Mouse (Mus musculus) cortical plate, adult 2 months (tissue): ENCODE measurements at regions not wholly inside any gene's neighbourhood (a gene's known extent, or its start where the extent isn't known, plus 50 kb on each side); places are given as distances from the start of the nearest gene placed in this dataset.

ENCODE experiments used
- H3K27ac ChIP-seq: fragments of 200-500 bp; 2 replicates; pipeline ENCODE4 v1.5.1; 2012; ENCODE audit warnings: low read length, control low read depth, inconsistent platforms; ENCODE audit not compliant: insufficient read depth
- H3K4me1 ChIP-seq: fragments of 200-500 bp; 2 replicates; pipeline ENCODE4 v1.6.1; 2011; ENCODE audit warnings: low read length; ENCODE audit not compliant: control insufficient read depth, insufficient read depth
- H3K4me3 ChIP-seq: fragments of 200-500 bp; 2 replicates; pipeline ENCODE4 v1.5.1; 2011; ENCODE audit warnings: mild to moderate bottlenecking, low read length, control low read depth; ENCODE audit not compliant: insufficient read depth
- CTCF ChIP-seq: fragments of 200-500 bp; IDR thresholded peaks from 2 replicates; pipeline ENCODE4 v1.5.1; 2011; ENCODE audit warnings: mild to moderate bottlenecking, control low read depth, low read length; ENCODE audit not compliant: insufficient read depth; ENCODE audit errors: extremely low read depth
- POLR2A ChIP-seq: fragments of 200-500 bp; IDR thresholded peaks from 2 replicates; pipeline ENCODE4 v1.6.1; 2011; ENCODE audit warnings: mild to moderate bottlenecking, low read length, control low read depth; ENCODE audit not compliant: insufficient read depth; ENCODE audit errors: extremely low read depth

DNA sequence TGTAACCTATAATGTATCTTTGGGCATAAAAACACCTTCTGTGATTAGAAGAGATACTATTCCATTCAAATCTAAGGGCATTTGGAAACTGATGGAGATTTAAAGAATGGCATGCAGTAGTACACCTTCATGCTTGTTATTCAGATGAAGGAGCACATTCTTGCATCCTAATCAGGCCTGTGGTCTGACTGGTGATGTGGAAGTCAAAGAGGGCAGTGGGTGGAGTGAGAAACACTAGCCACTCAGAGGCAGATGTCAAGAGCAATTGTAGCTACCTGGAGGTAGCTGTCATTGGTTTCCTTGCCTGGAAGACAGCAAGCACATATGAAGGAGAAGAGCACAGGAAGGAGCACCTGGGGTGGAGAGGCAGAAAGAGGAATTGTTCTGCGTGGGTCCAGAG, 171.0 kb upstream of the Shisa6 start:
- TF ChIP-seq POLR2A (no peak), CTCF (no peak)
- Histone ChIP-seq H3K4me1 (no peaks in the 10 kb centered on the region), H3K27ac (no peak overlapping the region), H3K4me3 (no peak overlapping the region)

DNA sequence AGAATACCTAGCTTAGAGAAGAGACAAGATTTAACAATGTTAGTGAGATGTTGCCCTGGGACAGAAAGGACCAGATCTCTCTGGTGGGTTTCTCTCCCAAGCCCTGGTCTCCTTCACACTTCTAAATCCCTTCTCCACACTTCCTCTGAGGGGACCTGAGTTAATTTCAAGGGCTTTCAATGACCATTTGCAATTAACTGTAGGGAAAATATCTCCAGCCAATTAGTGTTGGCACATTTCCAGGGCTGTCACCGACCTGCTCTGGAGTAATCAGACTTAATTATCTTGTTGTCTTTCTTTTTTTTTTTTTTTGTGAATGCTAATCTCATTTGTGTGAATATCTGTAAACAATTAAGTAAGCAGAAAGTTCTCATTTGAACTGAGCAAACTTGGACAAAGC, 166.3 kb upstream of the Pirt start:
- Histone ChIP-seq H3K27ac (no peak overlapping the region), H3K4me1 (no peaks in the 10 kb centered on the region), H3K4me3 (no peak overlapping the region)
- TF ChIP-seq CTCF (no peak), POLR2A (no peak)

DNA sequence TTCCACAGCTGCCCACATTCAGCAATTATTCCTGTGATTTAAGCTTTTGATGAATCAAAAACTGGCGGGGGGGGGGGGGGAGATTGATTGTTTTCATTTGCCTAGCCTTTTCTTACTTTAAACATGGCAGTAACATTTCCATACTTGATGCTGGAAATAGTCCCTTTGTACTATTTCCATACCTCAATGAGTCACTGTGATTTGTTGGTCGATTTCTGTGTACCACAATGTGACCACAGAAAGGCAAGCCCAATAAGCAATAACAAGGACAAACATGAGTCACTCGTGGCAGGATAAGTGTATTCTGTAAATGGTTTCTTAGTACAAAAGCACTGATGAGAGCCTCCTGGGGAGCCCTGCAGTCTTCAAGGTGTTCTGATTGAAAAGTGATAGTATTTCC, 121.8 kb upstream of the Pirt start:
- TF ChIP-seq POLR2A (no peak), CTCF (no peak)
- Histone ChIP-seq H3K27ac (no peak overlapping the region), H3K4me1 (no peaks in the 10 kb centered on the region), H3K4me3 (no peak overlapping the region)

DNA sequence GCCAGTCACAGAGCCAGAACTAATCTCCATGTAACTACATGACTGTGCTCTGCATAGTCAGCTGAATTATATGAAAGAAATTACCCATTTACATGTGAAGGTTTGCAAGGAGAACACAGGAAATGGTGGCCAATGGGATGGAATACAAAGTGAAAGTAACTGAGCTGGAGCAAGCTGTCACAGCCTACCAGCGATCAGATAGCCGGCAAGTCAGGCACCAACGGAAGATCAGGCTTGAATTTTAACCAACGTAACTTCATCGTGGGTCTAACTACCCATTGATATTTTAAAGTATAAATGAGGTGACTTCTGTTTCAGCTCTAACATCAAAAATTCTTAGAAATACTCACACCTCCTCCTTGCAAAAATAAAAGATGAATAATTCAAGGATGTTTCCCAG, 104.9 kb upstream of the Pirt start:
- no peak for TF ChIP-seq POLR2A
- no peak for TF ChIP-seq CTCF
- no peak overlapping the region for H3K4me3 ChIP-seq
- no peaks in the 10 kb centered on the region for H3K4me1 ChIP-seq
- no peak overlapping the region for H3K27ac ChIP-seq

DNA sequence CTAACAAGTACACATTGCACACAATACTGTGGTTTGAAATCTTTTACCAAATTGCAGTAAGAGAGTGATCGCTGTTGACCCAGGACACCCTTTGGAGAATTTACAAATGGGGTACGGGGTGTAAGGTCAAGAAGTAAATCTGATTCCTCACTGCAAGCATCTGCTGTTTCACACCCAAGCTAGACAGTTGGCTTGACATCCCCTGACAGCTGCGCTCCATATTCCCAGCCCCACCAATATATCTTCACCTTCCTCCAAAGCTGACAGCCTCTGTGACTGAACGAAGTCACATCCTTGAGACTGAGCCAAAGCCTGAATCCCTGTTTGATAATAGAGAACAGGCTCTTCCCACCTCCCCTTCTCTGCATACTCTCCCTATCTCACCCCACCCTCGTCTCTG, 98.5 kb upstream of the Pirt start:
- TF ChIP-seq POLR2A (no peak), CTCF (no peak)
- H3K27ac ChIP-seq: no peak overlapping the region
- no peaks in the 10 kb centered on the region for H3K4me1 ChIP-seq
- H3K4me3 ChIP-seq: no peak overlapping the region

DNA sequence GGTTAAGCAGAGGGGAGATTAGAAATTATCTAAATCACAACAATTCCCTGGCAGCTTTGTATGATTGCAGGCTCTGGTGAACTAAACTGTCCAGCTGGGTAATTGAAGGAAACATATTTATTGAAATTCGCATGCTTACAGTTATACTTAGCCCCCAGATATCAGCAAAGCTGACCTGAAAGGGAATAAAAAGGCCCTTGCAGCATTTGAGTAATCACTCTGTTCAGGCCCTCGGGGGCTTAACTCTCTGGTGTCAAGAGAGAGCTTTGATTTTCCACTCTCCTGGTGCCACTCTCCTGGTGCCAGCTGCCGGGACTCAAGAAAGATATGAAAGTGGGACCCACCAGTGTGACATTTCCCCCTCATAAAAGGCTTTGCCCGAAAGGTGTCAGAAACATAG, 98.0 kb upstream of the Pirt start:
- Histone ChIP-seq H3K4me1 (no peaks in the 10 kb centered on the region), H3K4me3 (no peak overlapping the region), H3K27ac (no peak overlapping the region)
- TF ChIP-seq POLR2A (no peak), CTCF (no peak)

DNA sequence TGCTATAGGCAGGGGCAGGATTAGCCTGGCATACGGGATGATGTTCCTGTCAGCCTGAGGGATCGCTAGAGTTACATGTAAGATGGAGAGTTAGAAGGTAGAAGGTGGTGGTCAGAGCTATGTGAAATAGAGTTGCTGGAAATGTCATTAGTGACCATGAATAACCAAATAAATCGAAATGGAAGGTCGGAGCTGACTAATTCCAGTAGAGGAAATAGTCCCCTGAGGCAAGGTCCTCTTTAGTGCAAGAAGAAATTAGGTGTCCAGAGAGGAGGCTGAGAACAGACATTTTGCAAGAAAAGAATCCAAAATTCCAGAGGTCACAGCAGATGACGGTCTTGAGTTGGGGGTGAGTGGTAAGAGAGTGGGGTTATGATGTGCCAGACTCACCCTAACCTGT, 75.9 kb upstream of the Pirt start:
- Histone ChIP-seq H3K4me3 (no peak overlapping the region), H3K27ac (no peak overlapping the region), H3K4me1 (no peaks in the 10 kb centered on the region)
- TF ChIP-seq POLR2A (no peak), CTCF (no peak)

DNA sequence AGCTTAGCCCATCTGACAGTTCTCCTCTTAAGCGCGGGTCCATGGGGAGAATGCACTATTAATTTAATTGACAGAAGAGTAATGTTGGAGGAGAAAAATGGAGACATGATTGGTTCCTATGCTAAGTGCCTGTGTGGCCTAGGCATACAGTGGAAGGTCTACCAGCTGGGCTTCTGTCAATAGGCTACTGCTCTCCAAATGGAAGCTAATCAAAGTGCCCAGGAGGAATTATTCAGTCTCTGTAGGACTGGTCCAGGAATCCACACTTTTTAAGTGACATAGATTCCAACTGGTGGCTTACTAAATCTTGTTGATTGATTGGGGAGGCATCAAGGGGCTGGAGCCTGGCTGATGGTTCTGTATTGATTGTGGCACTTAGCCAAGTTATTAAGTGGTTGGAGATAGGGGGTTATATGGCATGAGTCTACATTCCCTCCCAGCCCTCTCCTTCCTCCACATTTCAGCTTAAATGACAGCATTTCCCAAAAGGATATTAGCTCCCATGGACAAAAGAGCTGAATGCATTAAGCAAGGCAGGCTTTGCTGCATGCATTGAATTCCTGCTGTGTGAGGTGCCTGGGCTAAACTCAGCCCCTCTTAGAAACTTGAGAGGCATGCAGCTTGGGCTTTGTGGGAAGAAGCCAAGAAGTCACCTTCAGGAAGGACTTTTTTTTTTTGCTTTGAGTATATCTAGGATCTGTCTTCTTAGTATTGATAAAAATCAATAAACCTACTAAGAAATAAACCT, 75.0 kb upstream of the Pirt start:
- H3K4me3 ChIP-seq: no peak overlapping the region
- H3K27ac ChIP-seq: no peak overlapping the region
- TF ChIP-seq CTCF: no peak
- no peak for TF ChIP-seq POLR2A
- H3K4me1 ChIP-seq: no peaks in the 10 kb centered on the region

DNA sequence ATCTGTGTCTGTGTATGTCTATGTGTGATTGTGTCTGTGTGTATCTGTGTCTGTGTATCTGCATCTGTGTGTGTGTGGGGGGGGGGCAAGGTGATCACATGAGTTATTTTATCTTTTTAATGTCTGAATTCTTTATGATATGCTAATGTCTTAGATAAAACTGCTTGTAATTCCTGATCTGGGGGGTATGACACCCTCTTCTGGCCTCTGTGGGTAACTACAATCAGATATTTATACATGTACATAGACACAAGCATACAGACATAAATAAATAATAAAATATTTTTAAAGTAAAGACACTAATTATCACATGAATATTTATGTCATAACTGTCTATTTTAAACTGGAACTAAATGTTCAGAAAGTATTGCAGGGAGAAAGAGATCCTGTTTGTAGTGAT, 66.5 kb upstream of the Pirt start:
- H3K4me3 ChIP-seq: no peak overlapping the region
- H3K4me1 ChIP-seq: no peaks in the 10 kb centered on the region
- TF ChIP-seq CTCF (no peak), POLR2A (no peak)
- no peak overlapping the region for H3K27ac ChIP-seq

DNA sequence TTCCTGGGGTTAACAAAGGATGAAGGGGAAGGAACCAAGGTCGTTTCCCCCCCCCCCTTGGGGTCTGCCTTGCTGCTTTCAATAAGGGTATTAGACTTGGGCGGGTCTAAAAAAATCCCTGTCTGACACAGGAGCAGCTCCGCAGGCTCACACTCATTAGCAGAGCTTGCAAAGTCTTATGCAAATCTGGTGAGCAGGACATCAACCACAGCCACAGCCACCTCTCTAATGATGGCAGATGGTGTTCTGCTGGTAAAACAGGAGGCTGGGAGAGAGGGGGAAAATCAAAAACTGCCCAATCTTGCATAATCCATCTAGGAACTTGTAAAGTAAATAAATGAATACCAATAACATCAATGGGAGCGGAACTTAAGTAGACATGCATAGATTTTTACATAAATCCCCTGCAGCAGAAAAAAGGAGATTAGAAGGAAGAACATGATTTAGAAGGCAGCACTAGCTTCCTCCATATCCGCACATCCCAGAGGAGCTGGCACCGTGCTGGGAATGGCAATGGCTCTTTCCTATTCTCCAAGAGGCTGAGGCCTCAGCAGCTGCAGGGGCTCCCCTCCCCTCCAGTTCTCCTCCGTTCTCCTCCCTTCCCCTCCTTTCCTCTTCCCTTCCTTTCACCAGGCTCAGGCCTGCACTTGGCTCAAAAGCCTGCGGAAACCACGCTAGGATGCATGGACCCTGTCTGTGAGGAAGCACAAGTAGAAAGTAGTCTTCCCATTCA, 65.6 kb upstream of the Pirt start:
- TF ChIP-seq CTCF: no peak
- Histone ChIP-seq H3K27ac (no peak overlapping the region), H3K4me3 (no peak overlapping the region), H3K4me1 (no peaks in the 10 kb centered on the region)
